Mouse (Mus musculus): ENCODE results near the gene Ppfia1. TPM values are rescaled to one million over a fixed set of nuclear protein-coding genes. Genes with fewer than 3 reads are reported as not detected.

Ppfia1 gene
- polyA plus RNA-seq, 1 experiment from 2014 or later, result 38.6 TPM

DNA sequence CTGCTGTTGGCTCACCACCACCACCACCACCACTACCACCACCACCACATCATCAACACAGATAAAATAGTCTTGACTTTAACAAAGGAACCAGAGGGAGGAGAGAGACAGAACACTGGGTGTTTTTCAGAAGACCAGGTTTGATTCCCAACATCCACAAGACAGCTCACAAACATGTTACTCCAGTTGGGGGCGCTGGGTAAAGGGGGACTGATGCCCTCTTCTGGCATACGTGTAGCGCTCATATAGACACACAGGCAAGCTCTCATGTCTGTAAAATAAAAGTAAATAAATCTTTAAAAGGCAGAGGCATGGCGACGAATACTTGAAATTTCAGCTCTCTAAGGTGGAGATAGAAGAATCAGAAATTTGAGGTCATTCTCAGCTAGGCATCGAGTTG lies 5.0 kb upstream of the Ppfia1 start:
- Histone ChIP-seq H3K9me3 (ENCODE audit: control insufficient read depth, low read length) (no peaks in the 10 kb centered on the region), H3K4me3 (ENCODE audit: low read depth, low read length) (no peak overlapping the region), H3K9ac (ENCODE audit: low read depth, low read length) (no peak overlapping the region), H3K27me3 (replicated peaks; ENCODE audit: control insufficient read depth, insufficient read depth, low read length) (no peaks in the 10 kb centered on the region), H3K36me3 (ENCODE audit: control insufficient read depth, insufficient read depth, low read length) (no peaks in the 10 kb centered on the region), H3K4me1 (ENCODE audit: control insufficient read depth, insufficient read depth, low read length) (no peaks in the 10 kb centered on the region), H3K4me2 (ENCODE audit: low read depth, low read length) (no peak overlapping the region), H3K27ac (replicated peaks; ENCODE audit: low read depth, low read length) (no peak overlapping the region)
- WGBS, result 53% methylated on average over 6 of the region's 6 CpGs
- ATAC-seq (ENCODE audit: low read depth) (no peak), DNase-seq (ENCODE audit: low spot score) (no peak)

DNA sequence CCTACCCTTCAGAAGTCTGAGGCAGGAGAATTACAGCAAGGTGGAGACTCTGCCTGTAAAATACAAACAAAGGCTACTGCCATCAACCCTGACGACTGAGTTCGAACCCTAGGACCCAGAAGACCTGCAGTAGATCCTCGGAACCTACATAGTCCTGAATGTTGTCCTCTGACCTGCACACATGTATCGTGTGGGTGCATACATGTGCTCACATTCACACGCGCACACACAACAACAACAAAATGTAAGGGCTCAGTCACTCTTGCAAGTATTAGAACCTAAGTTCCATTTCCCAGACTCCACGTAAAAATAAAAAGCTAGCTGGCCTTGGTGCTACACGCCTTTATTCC lies 569 bp upstream of the Ppfia1 start:
- peaks cover 30% of the 10 kb centered on the region for H3K36me3 ChIP-seq (ENCODE audit: control insufficient read depth, insufficient read depth, low read length)
- H3K4me3 ChIP-seq (ENCODE audit: low read depth, low read length), result peak overlapping the region; percentile 95
- peak overlapping the region; percentile 98 for H3K9ac ChIP-seq (ENCODE audit: low read depth, low read length)
- peak overlapping the region; percentile 79 for H3K4me2 ChIP-seq (ENCODE audit: low read depth, low read length)
- no peaks in the 10 kb centered on the region for H3K9me3 ChIP-seq (ENCODE audit: control insufficient read depth, low read length)
- H3K27me3 ChIP-seq (replicated peaks; ENCODE audit: control insufficient read depth, insufficient read depth, low read length), result no peaks in the 10 kb centered on the region
- peaks cover 12% of the 10 kb centered on the region for H3K4me1 ChIP-seq (ENCODE audit: control insufficient read depth, insufficient read depth, low read length)
- H3K27ac ChIP-seq (replicated peaks; ENCODE audit: low read depth, low read length), result no peak overlapping the region
- ATAC-seq (ENCODE audit: low read depth) (no peak; the same call in 1 of the 2 replicates), DNase-seq (ENCODE audit: low spot score) (no peak)
- WGBS, result 19% methylated on average over 8 of the region's 8 CpGs

- Histone ChIP-seq H3K4me1 (ENCODE audit: control insufficient read depth, insufficient read depth, low read length) (peaks cover 12% of the 10 kb centered on the region), H3K9ac (ENCODE audit: low read depth, low read length) (peak overlapping the region; percentile 98), H3K9me3 (ENCODE audit: control insufficient read depth, low read length) (no peaks in the 10 kb centered on the region), H3K36me3 (ENCODE audit: control insufficient read depth, insufficient read depth, low read length) (peaks cover 45% of the 10 kb centered on the region), H3K27ac (replicated peaks; ENCODE audit: low read depth, low read length) (no peak overlapping the region), H3K27me3 (replicated peaks; ENCODE audit: control insufficient read depth, insufficient read depth, low read length) (no peaks in the 10 kb centered on the region), H3K4me2 (ENCODE audit: low read depth, low read length) (peak overlapping the region; percentile 79), H3K4me3 (ENCODE audit: low read depth, low read length) (peak overlapping the region; percentile 95)
- no peak for ATAC-seq (ENCODE audit: low read depth)
- DNase-seq (ENCODE audit: low spot score), result no peak
- 83% methylated on average over 8 of the region's 8 CpGs for WGBS
These were observed 1.3 kb downstream of the Ppfia1 start for GRCm38 (mm10) chr7:144552274-144552673.

DNA sequence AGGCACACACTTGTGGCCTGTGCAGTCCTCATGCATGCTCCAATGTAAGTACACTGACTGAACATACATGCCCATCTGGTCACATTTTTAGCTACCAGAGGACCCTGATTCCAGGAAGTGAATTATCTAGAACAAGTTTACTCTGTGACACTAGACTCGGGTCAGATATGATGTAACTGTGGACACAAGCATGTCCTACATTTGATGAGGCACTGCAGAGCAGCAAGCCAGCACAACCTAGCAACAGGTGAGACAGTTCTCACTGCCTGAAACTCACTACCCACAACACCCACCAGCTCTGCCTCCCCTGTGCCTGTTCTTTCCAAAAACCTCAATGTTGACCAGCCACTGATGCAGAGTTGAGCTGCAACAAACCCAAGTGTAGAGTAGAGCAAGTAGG lies 2.7 kb downstream of the Ppfia1 start:
- ATAC-seq (ENCODE audit: low read depth) (no peak), DNase-seq (ENCODE audit: low spot score) (no peak)
- H3K4me3 ChIP-seq (ENCODE audit: low read depth, low read length), result no peak overlapping the region
- WGBS, result 90% methylated on average over 1 of the region's 1 CpGs
- H3K9me3 ChIP-seq (ENCODE audit: control insufficient read depth, low read length), result no peaks in the 10 kb centered on the region
- H3K36me3 ChIP-seq (ENCODE audit: control insufficient read depth, insufficient read depth, low read length), result peaks cover 50% of the 10 kb centered on the region
- peak overlapping the region; percentile 30; the same call in 1 of the 2 replicates for H3K9ac ChIP-seq (ENCODE audit: low read depth, low read length)
- H3K4me1 ChIP-seq (ENCODE audit: control insufficient read depth, insufficient read depth, low read length), result peaks cover 12% of the 10 kb centered on the region
- H3K27ac ChIP-seq (replicated peaks; ENCODE audit: low read depth, low read length), result no peak overlapping the region
- H3K4me2 ChIP-seq (ENCODE audit: low read depth, low read length), result no peak overlapping the region
- no peaks in the 10 kb centered on the region for H3K27me3 ChIP-seq (replicated peaks; ENCODE audit: control insufficient read depth, insufficient read depth, low read length)

DNA sequence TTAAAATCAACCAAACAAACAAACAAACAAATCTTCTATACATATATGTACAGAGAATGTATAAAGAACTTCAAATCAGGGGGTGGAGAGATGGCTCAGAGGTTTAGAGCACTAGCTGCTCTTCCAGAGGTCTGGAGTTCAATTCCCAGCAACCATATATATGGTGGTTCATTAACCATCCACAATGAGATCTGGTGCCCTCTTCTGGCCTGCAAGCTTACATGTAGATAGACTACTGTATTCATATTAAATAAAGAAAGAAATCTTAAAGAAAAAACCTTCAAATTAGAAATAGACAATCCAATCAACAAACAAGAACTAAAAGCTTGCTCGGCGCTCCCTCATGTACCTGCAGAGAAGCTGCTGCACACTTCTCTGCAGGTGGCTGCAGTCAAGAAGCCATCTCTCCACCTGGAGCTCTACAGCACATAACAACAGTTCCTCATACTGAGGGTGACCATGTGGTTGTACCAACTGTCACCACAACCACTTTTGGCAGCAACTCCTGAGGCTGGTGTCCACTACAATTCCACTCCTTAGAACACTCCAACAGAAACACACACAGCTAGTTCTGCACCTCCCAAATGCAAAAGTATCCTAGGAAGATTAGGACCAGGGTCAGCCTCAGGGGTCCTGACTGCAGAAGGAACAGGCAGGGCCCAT lies 3.5 kb downstream of the Ppfia1 start:
- Histone ChIP-seq H3K9me3 (ENCODE audit: control insufficient read depth, low read length) (no peaks in the 10 kb centered on the region), H3K27me3 (replicated peaks; ENCODE audit: control insufficient read depth, insufficient read depth, low read length) (no peaks in the 10 kb centered on the region), H3K4me3 (ENCODE audit: low read depth, low read length) (no peak overlapping the region), H3K9ac (ENCODE audit: low read depth, low read length) (no peak overlapping the region), H3K4me2 (ENCODE audit: low read depth, low read length) (no peak overlapping the region), H3K4me1 (ENCODE audit: control insufficient read depth, insufficient read depth, low read length) (peaks cover 12% of the 10 kb centered on the region), H3K27ac (replicated peaks; ENCODE audit: low read depth, low read length) (no peak overlapping the region), H3K36me3 (ENCODE audit: control insufficient read depth, insufficient read depth, low read length) (peaks cover 53% of the 10 kb centered on the region)
- WGBS, result 95% methylated on average over 2 of the region's 2 CpGs
- ATAC-seq (ENCODE audit: low read depth) (no peak), DNase-seq (ENCODE audit: low spot score) (no peak)

DNA sequence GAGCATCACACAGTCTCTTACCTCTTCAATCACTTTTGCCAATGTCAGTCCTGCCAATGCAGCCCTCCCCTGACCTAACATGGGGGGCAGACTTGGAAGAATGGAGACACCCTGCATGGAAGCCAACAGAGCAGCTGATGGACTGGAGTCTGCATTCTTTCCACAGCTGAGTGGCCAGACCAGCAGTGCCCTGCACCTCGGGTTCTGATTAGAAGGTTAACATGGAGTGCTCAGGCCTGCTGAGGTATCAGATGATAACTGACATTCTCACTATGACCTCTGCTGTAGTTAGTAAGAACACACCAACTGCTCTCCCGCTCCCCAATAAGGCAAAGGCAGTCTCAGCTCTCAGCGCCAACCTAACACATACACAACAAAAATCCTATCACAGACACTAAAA lies 8.3 kb downstream of the Ppfia1 start:
- Histone ChIP-seq H3K4me1 (ENCODE audit: control insufficient read depth, insufficient read depth, low read length) (no peaks in the 10 kb centered on the region), H3K27me3 (replicated peaks; ENCODE audit: control insufficient read depth, insufficient read depth, low read length) (no peaks in the 10 kb centered on the region), H3K4me3 (ENCODE audit: low read depth, low read length) (no peak overlapping the region), H3K9ac (ENCODE audit: low read depth, low read length) (no peak overlapping the region), H3K4me2 (ENCODE audit: low read depth, low read length) (no peak overlapping the region), H3K36me3 (ENCODE audit: control insufficient read depth, insufficient read depth, low read length) (peaks cover 36% of the 10 kb centered on the region), H3K9me3 (ENCODE audit: control insufficient read depth, low read length) (no peaks in the 10 kb centered on the region), H3K27ac (replicated peaks; ENCODE audit: low read depth, low read length) (no peak overlapping the region)
- DNase-seq (ENCODE audit: low spot score) (no peak), ATAC-seq (ENCODE audit: low read depth) (no peak)
- WGBS, result 83% methylated on average over 3 of the region's 3 CpGs

- Histone ChIP-seq H3K4me3 (ENCODE audit: low read depth, low read length) (no peak overlapping the region), H3K9ac (ENCODE audit: low read depth, low read length) (no peak overlapping the region), H3K4me2 (ENCODE audit: low read depth, low read length) (no peak overlapping the region), H3K9me3 (ENCODE audit: control insufficient read depth, low read length) (no peaks in the 10 kb centered on the region), H3K36me3 (ENCODE audit: control insufficient read depth, insufficient read depth, low read length) (peaks cover 9% of the 10 kb centered on the region; the same call in 1 of the 2 replicates), H3K27me3 (replicated peaks; ENCODE audit: control insufficient read depth, insufficient read depth, low read length) (no peaks in the 10 kb centered on the region), H3K27ac (replicated peaks; ENCODE audit: low read depth, low read length) (no peak overlapping the region), H3K4me1 (ENCODE audit: control insufficient read depth, insufficient read depth, low read length) (no peaks in the 10 kb centered on the region)
- ATAC-seq (ENCODE audit: low read depth) (no peak), DNase-seq (ENCODE audit: low spot score) (no peak)
- 92% methylated on average over 5 of the region's 5 CpGs for WGBS
These were observed 12.2 kb downstream of the Ppfia1 start for GRCm38 (mm10) chr7:144541351-144541750.

DNA sequence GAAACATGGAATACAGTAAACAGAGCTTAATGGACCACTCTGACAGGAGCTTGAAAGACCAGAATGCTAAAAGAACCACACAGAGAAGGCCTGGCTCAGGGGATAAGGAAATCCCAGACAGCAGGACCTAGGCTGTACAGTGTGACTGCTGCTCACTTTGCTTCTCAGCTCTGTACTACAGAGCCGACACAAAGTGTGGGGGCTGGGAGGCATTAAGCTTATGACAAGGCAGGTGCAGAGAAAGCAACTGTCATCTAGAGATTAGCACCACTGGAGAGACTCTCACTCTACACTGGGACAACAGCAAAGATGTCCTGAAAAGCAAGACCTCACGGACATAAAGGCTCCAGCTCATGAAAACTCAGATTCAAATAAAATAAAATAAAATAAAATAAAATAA lies 14.4 kb downstream of the Ppfia1 start:
- Histone ChIP-seq H3K4me3 (ENCODE audit: low read depth, low read length) (no peak overlapping the region), H3K4me2 (ENCODE audit: low read depth, low read length) (no peak overlapping the region), H3K4me1 (ENCODE audit: control insufficient read depth, insufficient read depth, low read length) (peaks cover 7% of the 10 kb centered on the region; the same call in 1 of the 2 replicates), H3K27ac (replicated peaks; ENCODE audit: low read depth, low read length) (peak overlapping the region; percentile 48; the same call in 1 of the 2 replicates), H3K27me3 (replicated peaks; ENCODE audit: control insufficient read depth, insufficient read depth, low read length) (no peaks in the 10 kb centered on the region), H3K9ac (ENCODE audit: low read depth, low read length) (no peak overlapping the region), H3K9me3 (ENCODE audit: control insufficient read depth, low read length) (no peaks in the 10 kb centered on the region), H3K36me3 (ENCODE audit: control insufficient read depth, insufficient read depth, low read length) (no peaks in the 10 kb centered on the region)
- ATAC-seq (ENCODE audit: low read depth), result peak; percentile 55; the same call in 1 of the 2 replicates
- 79% methylated on average over 2 of the region's 2 CpGs for WGBS
- no peak for DNase-seq (ENCODE audit: low spot score)

- DNase-seq (ENCODE audit: low spot score) (peak; percentile 54), ATAC-seq (ENCODE audit: low read depth) (no peak; the same call in 1 of the 2 replicates)
- no peak overlapping the region for H3K4me3 ChIP-seq (ENCODE audit: low read depth, low read length)
- no peaks in the 10 kb centered on the region for H3K9me3 ChIP-seq (ENCODE audit: control insufficient read depth, low read length)
- 74% methylated on average over 4 of the region's 4 CpGs for WGBS
- H3K9ac ChIP-seq (ENCODE audit: low read depth, low read length), result no peak overlapping the region
- no peaks in the 10 kb centered on the region for H3K27me3 ChIP-seq (replicated peaks; ENCODE audit: control insufficient read depth, insufficient read depth, low read length)
- peak overlapping the region; percentile 11; the same call in 1 of the 2 replicates for H3K27ac ChIP-seq (replicated peaks; ENCODE audit: low read depth, low read length)
- no peak overlapping the region for H3K4me2 ChIP-seq (ENCODE audit: low read depth, low read length)
- no peaks in the 10 kb centered on the region for H3K36me3 ChIP-seq (ENCODE audit: control insufficient read depth, insufficient read depth, low read length)
- peaks cover 7% of the 10 kb centered on the region; the same call in 1 of the 2 replicates for H3K4me1 ChIP-seq (ENCODE audit: control insufficient read depth, insufficient read depth, low read length)
These were observed 15.4 kb downstream of the Ppfia1 start for GRCm38 (mm10) chr7:144538030-144538644.

Measured in embryonic facial prominence, embryonic 14.5 days (tissue).